Mouse (Mus musculus) common myeloid progenitor, adult 5-6 weeks (primary cell): ENCODE results near the gene Lrrc27. TPM values are rescaled to one million over a fixed set of nuclear protein-coding genes. Genes with fewer than 3 reads are reported as not detected.

Experiments
- ATAC-seq: replicated peaks from 2 replicates; pipeline ENCODE4 v1.8.0; 2016; ENCODE audit warnings: low read depth, mild to moderate bottlenecking, moderate TSS enrichment, inconsistent platforms; ENCODE audit not compliant: poor library complexity, severe bottlenecking
- total RNA-seq: library from RNA; stranded (forward); fragments of 200-1000, 187-1606 nt; gene quantifications from 2 replicates; pipeline ENCODE4 v1.2.3, GENCODE M21; 2017

Lrrc27 gene
- total RNA-seq, 1 experiment from 2014 or later = 1.3 TPM

DNA sequence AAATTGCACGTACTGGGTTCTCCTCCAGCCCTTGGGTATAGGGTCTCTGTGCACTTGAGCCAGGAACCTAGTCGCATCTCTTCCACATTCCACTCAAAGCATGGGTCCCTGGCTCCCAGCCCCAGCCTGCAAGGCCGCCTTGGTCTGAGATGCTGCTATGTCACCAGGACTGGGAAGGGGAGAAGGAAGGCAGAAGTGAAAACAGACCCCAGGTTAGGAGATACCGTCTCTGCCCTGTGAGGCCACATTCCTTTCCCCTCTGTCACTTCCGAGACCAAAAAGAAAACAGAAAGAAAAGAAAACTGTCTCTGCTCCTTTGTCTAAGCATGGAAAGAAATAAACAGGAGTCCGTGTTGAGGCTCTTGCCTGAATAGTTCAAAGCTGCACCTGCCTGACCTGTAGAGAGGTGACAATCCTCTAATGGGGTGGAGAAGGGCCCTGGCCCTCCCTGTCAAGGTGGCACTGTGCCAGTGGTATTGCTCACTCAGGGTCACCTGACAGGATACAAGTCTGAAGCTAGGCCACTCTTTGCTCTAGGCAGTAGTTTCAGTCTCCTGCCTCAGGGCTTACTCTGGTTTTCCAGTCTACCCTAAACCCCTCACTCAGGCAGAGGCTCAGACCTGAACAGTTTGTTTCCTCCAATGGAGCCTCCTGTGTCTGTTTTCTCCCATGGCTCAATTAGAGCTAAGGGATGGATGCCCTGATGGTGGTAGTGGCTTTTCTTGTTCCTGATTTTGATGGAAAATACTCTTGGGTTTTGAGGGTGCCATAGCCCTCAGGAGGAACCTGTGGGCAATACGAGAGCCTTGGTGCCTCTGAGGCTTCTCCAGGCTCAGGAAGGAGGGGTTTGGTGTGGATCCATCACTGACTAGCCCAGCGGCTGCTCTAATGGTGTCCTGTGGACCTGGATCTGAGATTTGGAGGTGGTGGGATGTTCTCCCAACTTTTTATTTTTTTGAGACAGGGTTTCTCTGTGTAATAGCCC lies 54.4 kb downstream of the Lrrc27 start:
- peak; percentile 74 for ATAC-seq

DNA sequence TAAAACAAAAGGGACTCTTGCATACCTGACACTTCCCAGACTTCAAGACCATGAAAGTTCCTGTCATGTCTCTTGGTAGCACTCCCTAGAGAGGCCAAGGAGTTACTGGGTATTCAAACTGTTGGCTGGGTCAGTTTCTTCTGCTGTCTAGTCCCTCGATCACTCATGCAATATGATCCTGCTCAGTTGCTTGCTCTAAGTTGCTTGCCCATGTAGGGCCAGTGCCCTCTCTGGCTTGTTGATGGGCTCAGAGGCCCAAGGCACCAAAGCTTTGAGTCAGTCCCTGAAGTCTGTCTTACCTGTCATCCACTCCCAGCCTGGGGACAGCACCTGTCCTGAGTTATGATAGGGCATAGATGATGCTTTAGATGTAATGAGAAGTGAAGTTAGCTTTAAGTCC lies 58.0 kb downstream of the Lrrc27 start:
- ATAC-seq = no peak

DNA sequence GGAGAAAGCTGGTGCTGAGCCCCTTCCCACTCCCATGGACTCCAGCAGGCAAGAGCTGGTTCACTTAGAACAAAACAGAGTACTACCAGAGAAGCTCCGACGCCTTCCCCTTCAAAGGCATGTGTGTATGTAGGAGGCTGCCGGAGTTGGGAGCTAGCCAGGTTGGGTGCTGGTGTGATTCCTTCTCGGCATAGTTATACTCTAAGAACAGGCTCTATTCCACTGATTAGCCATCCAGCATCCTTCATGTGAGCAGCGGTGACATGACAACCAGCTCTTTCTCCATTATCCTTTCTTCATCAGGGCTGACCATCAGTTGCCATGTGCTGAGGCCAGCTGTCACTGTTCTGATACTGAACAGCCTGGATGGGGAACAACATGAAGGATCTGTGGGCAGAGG lies 59.1 kb downstream of the Lrrc27 start:
- no peak for ATAC-seq

DNA sequence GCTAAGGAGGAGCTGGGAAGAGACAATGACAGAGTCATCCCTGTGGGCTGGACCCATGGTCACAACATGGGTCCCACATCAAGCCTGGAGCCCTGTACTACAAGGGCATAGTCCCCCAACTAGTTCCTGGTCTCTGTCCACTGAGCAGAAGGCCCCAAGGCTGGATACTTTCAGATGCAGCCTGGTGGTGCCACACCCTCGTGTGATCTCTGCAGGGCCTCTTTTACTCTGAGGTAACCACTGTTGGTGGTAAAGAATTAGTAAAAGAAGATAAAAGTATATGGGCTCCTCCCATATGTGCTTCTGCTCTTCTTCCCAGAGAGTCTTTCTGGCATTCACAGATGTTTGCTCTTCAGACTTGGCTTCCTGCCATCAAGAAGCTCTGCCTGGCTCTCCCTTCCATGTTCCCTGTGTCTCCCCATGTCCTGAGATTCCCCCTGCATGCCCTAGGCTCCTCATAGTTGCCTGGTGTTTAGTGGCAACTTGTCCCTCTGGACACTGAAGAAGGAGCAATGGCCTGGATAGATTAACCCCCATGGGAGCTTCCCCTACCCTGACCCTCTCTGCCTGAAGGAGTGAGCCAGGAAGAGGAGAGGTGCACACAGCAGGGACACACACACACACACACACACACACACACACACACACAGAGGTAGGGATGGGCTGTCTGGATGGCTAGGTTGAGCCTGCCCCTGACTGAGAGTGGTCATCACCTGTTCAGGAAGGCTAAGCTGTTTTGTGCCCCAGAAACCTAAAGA lies 60.0 kb downstream of the Lrrc27 start:
- ATAC-seq = peak; percentile 9; the same call in 1 of the 2 replicates

DNA sequence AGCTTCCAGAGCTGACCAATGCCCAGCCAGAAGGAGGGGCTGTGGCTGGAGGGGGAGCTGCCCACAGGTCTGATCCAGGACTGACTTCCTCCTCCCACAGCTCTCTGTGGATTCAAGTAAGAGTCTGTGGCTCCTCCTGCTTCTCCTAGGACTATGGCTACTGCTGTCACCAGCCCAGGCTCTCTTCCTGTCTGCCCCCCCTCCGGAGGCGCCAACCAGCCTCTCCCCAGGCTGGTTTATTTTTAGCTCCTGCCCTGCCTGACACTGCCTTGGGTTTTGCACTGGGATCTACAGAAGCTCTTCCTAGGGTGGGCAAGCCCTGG lies 60.6 kb downstream of the Lrrc27 start:
- ATAC-seq = peak; percentile 92

DNA sequence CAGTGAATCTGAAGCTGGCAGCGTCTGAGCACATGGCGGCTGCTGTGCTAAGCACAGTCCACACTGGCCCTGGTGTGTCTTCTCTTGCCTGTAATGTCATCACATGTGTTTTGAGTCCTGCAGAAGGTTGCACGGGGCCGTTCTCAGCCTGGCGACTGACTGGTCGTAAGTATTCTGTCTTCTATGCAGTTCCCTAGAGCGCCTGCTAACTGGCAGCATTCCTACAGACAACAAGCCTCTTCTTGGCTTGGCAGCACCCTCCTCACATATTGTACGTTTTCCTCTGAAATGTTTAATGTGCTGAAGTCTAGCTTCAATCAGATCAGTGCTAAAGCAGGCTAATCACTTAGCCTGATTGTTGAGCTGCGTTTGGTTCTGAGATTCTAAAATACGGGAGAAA lies 62.8 kb downstream of the Lrrc27 start:
- no peak for ATAC-seq

DNA sequence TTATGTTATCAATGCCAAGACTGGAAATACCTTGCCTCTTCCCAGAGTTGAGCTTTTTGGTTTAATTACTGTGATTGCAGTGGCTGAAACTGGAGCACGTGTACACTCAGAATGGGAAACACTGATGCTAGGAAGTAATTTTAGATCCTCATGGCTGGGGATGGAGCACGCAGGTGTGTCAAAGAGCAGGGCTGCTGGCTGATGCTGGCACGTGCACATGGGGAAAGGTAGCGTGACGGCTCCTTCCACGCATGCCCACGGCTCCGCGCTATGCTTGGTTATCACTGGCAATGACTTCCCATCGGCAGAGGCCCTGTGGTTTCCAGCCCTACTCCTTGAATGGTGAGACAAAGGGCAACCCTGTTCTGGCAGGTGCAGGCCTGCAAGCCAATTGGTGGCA lies 63.4 kb downstream of the Lrrc27 start:
- ATAC-seq = no peak

DNA sequence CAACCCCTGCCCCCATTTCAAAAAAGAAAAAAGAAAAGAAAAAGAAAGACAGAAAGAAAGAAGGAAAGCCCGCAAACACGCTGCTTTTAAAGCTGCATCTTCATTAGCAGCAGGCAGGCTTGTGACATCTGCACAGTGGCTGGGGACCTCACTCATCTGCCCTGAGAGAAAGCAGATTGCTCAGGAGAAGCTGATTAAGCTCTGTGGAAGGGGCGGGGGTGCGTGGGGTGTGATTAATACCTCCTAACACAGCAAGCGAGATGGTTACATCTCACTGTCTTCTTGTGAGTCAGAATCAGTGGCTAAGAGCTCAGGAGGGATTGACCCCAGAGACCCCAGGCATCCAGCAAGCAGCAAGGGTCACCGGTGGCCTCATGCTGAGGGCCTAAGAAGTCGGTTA lies 64.7 kb downstream of the Lrrc27 start:
- ATAC-seq = no peak

DNA sequence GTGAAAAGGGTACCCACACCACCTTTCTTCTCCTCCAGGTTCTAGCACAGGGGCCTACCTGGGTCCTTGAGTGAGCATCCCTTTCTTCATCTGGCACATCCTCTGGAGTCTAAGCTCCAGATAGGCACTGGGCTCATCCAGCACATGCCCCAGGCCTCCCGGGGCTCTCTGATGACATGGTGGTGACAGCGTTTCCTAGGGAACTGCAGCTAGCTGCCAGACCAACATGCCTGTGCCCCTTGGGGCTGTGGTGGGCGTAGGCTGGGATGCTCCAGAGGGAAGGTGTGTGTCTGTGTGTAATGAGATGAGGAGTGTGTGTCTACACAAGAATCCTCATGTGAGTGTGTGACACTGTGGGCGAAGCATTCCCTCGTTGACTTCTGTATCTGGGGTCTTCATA lies 66.8 kb downstream of the Lrrc27 start:
- ATAC-seq = no peak

DNA sequence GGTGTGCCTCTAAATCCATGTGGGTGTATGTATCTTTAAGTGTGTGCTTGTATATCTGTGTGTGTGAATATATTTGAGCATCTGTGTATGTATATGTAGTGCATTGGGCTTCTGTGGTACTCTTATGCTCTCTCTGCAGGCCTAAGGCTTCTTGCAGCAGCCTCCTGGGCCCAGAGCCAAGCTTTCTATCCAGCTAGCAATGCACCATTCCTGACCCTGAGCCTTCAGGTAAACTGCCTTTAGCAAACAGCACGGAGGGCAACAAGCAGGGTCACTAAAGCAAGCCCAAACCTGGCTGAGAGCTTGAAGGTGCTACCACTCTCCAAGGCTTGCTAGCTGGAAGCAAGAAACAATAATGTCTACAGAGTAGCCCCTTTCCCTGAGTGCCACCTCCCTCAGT lies 67.3 kb downstream of the Lrrc27 start:
- no peak for ATAC-seq

DNA sequence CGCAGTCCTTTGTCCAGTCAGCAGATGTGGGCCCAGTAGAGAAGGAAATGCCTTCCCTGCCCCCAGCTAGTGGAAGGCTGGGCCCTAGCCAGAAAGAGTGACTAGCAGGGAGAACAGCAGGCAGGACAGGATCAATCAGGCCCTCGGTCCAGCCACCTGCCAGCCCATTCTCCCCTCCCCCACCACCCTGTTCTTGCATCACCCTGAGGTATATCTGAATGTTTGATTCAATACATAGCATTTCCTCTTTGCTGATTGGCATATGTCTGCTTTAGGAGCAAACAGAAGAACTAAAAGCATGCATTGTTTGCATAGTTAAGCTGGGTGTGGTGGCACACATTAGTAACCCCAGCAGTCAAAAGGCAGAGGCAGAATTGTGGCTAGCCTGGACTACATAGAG lies 68.4 kb downstream of the Lrrc27 start:
- peak; percentile 50 for ATAC-seq

DNA sequence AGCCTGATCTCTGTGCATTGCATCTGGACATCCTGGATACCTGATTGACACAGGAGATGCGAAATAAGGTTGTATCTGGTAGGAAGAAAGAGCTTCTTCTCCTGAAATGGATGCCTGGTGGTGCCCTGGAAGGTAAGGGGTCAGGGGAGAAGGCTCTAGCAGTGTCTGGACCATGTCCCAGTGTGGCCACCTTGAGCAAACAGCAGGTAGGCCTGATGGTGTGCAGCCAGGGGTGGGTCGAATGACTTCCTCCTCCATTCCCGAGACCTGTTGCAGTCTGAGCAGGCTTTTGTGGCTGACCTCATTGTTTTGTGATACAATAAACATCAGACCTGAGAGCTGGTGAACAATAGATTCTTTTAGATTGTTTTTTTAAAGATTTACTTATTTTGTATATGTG lies 69.2 kb downstream of the Lrrc27 start:
- ATAC-seq = no peak

DNA sequence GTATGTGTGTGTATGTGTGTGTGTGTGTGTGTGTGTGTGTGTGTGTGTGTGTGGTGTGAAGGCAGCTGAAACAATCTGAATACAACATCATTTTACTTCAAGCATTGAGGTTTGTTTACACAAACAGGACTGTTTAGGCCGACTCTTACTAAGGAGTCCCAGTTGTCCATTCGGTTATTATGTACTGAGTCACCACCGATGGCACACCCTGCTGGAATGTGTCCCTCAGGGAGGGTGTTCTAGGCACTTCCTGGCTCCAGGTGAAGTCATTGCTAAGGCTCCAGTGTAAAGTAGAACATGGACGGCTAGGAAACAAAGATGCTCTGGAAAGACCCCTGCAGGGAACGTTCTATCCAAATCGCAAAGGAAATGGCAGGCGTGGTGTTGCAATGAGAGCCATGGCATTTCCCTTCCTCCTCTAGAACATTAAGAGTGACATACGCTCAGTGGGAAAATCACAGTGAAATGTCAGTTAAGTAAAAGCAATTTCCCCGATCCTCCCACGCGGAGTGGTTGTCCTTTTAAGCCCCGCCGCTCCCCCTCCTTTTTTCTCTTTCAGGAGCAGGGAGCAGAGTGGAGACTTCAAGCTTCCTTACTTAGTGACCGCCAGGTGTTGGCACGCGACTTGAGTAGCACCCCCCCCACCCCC lies 72.6 kb downstream of the Lrrc27 start:
- ATAC-seq = no peak

DNA sequence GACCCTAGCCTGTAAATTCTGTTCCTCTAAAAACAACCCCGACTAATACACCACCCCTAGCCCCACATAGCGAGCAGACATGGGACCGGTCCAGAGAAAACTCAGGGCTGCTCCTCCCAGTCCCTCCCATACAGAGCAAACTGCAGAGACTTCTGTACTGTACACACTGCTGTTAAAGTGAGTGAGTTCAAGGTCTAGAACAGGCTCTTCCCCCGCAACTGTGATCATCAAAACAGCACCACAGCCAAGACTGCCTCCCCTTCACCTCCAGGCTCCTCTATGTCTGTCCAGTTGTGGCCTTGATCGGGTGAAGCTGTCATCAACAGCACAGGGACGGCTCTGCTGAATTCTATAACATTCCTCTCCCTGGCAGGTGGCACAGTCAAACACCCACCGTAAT lies 75.8 kb downstream of the Lrrc27 start:
- ATAC-seq = no peak

Other genes starting within 250 kb of the Lrrc27 start
- not detected in 2 replicates for gene Dpysl4, start 127.0 kb upstream of the Lrrc27 start, total RNA-seq
- gene Stk32c, start 319 bp downstream of the Lrrc27 start, total RNA-seq = 0.92 TPM in 1 of 2 replicates, not detected in the other
- gene Pwwp2b, start 35.5 kb downstream of the Lrrc27 start, total RNA-seq = 3.8 TPM in 2 replicates
- gene Inpp5a, start 176.1 kb downstream of the Lrrc27 start, total RNA-seq = 3.3 and 6.3 TPM in 2 replicates